Mouse (Mus musculus) midbrain, embryonic 14.5 days (tissue): ENCODE data around the gene Ncbp3. TPM values are rescaled to one million over a fixed set of nuclear protein-coding genes. Genes with fewer than 3 reads are reported as not detected.

Experiments
- ATAC-seq: fragments of 200-750 bp; cut with Nextera tagmentation; 2 replicates; pipeline ENCODE4 v1.8.0; 2017; ENCODE audit warnings: moderate number of reproducible peaks, moderate library complexity; ENCODE audit not compliant: low FRiP score, low TSS enrichment
- DNase-seq: peaks from one replicate; pipeline ENCODE4 v3.0.0-alpha.2; 2015
- H3K27ac ChIP-seq: fragments of 300-500 bp; sonication (generic); replicated peaks from 2 replicates; pipeline ENCODE4 v1.5.1; 2014; ENCODE audit warnings: mild to moderate bottlenecking, low read depth, low read length, moderate library complexity
- H3K27me3 ChIP-seq: fragments of 300-500 bp; sonication (generic); 2 replicates; pipeline ENCODE4 v1.6.1; 2014; ENCODE audit warnings: low read length, control low read depth, mixed read lengths; ENCODE audit not compliant: control insufficient read depth, insufficient read depth
- H3K36me3 ChIP-seq: fragments of 300-500 bp; sonication (generic); 2 replicates; pipeline ENCODE4 v1.6.1; 2014; ENCODE audit warnings: low read length, control low read depth; ENCODE audit not compliant: control insufficient read depth, insufficient read depth
- H3K4me1 ChIP-seq: fragments of 300-500 bp; sonication (generic); 2 replicates; pipeline ENCODE4 v1.6.1; 2014; ENCODE audit warnings: mild to moderate bottlenecking, antibody characterized with exemption, low read length, control low read depth; ENCODE audit not compliant: control insufficient read depth, insufficient read depth
- H3K4me2 ChIP-seq: fragments of 300-500 bp; sonication (generic); 2 replicates; pipeline ENCODE4 v1.6.1; 2014; ENCODE audit warnings: mild to moderate bottlenecking, low read length, moderate library complexity
- H3K4me3 ChIP-seq: fragments of 300-500 bp; sonication (generic); replicated peaks from 2 replicates; pipeline ENCODE4 v1.5.1; 2014; ENCODE audit warnings: low read depth, low read length
- H3K9ac ChIP-seq: fragments of 300-500 bp; sonication (generic); replicated peaks from 2 replicates; pipeline ENCODE4 v1.6.1; 2014; ENCODE audit warnings: mild to moderate bottlenecking, low read length, moderate library complexity
- H3K9me3 ChIP-seq: fragments of 300-500 bp; sonication (generic); 2 replicates; pipeline ENCODE4 v1.6.1; 2016; ENCODE audit warnings: low read length, control low read depth, mixed read lengths; ENCODE audit not compliant: control insufficient read depth
- WGBS: fragments of 180-500 bp; shearing (Covaris S2); extraction: QIAGEN DNeasy Blood & Tissue Kit; methylation state at CpG from one replicate; pipeline ENCODE4 v1.1.7; 2014; 5-methylcytosine and 5-hydroxymethylcytosine counted together
- polyA plus RNA-seq: library from polyadenylated mRNA; unstranded; fragments of >200 nt; fragmentation: Nextera tagmentation; extraction: Ambion mirVana; gene quantifications from 2 replicates; pipeline ENCODE4 v1.2.1, GENCODE M21; 2014

Gene Ncbp3
- polyA plus RNA-seq, 1 experiment from 2014 or later = 10.2 TPM

DNA sequence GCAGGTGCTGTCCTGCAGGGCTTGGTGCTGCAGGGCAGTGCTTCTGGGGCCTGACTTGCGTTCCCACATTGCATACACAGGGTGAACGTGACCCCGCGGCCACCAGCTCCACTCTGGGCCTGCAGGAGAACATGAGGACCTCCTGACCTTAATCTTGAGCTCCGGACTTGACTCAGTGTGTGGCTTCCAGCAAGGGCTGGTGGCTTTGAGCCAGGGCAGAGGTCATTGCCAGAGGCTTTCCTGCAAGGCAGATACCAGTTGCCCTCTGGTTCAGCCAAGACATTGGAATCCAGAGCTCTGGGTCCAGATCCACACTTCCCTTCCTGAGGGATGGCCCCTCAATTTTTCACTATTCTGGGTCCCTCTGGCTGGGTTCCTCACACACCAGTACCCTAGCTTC, 33.6 kb upstream of the Ncbp3 start:
- no peak overlapping the region for H3K27ac ChIP-seq
- H3K4me1 ChIP-seq = 0 out of 2 replicates have a peak, but pooled peaks cover 5% of the 10 kb centered on the region
- H3K36me3 ChIP-seq = no peaks in the 10 kb centered on the region
- no peaks in the 10 kb centered on the region for H3K9me3 ChIP-seq
- no peak overlapping the region for H3K9ac ChIP-seq
- DNase-seq (no peak), ATAC-seq (no peak)
- H3K27me3 ChIP-seq = no peaks in the 10 kb centered on the region
- 89% methylated on average over 5 of the region's 5 CpGs for WGBS
- no peak overlapping the region for H3K4me2 ChIP-seq
- H3K4me3 ChIP-seq = no peak overlapping the region

GRCm38 (mm10) chr11:73014831-73015344, 32.7 kb upstream of the Ncbp3 start:
- Histone ChIP-seq H3K27ac (no peak overlapping the region), H3K9me3 (no peaks in the 10 kb centered on the region), H3K9ac (no peak overlapping the region), H3K4me3 (no peak overlapping the region), H3K4me1 (0 out of 2 replicates have a peak, but pooled peaks cover 5% of the 10 kb centered on the region), H3K36me3 (no peaks in the 10 kb centered on the region), H3K27me3 (no peaks in the 10 kb centered on the region), H3K4me2 (no peak overlapping the region)
- WGBS = 87% methylated on average over 4 of the region's 4 CpGs
- ATAC-seq = no peak
- no peak for DNase-seq

DNA sequence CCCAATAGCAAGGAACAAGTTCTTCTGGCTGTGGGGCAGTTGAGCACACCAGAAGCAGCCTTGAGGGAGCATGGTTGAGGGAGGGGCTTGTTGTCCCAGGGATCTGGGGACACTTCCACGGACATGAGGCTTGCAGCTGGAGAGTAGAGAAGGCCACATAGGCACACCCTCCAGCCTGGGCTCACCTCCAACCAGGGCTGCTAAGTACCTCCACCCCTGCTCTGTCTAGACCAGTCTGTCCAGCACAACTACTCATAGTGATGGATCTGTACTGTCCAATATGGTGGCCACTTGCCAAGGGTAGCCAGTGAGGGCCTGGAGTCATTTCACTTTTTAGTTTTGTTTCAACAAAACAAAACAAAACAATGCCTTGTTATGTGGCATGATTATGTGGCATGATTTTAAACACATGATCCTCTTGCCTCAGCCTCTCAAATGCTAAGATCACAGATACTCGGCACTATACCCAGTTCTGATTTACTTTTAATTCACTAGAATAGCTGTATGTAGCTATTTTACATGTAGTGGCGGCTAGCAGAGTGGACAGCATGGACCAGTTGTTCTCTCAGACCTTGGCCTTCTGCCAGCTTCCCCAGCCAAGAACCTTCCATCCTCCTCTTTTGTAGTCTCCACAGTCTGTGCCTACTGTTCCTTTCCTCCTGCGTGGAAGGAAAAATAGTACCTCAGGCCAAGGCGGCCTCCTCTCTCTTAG, 32.0 kb upstream of the Ncbp3 start:
- DNase-seq = peak; percentile 18
- H3K27ac ChIP-seq = no peak overlapping the region
- H3K4me2 ChIP-seq = no peak overlapping the region
- H3K27me3 ChIP-seq = peaks cover 6% of the 10 kb centered on the region; the same call in 1 of the 2 replicates
- H3K9ac ChIP-seq = no peak overlapping the region
- no peak overlapping the region for H3K4me3 ChIP-seq
- H3K9me3 ChIP-seq = no peaks in the 10 kb centered on the region
- 0 out of 2 replicates have a peak, but pooled peaks cover 5% of the 10 kb centered on the region for H3K4me1 ChIP-seq
- no peaks in the 10 kb centered on the region for H3K36me3 ChIP-seq
- ATAC-seq = no peak
- 75% methylated on average over 5 of the region's 5 CpGs for WGBS

GRCm38 (mm10) chr11:73016103-73016420, 31.5 kb upstream of the Ncbp3 start:
- no peak overlapping the region for H3K27ac ChIP-seq
- peaks cover 6% of the 10 kb centered on the region; the same call in 1 of the 2 replicates for H3K27me3 ChIP-seq
- ATAC-seq = no peak
- WGBS = 76% methylated on average over 6 of the region's 6 CpGs
- H3K36me3 ChIP-seq = no peaks in the 10 kb centered on the region
- 0 out of 2 replicates have a peak, but pooled peaks cover 5% of the 10 kb centered on the region for H3K4me1 ChIP-seq
- no peak overlapping the region for H3K9ac ChIP-seq
- no peak for DNase-seq
- H3K4me2 ChIP-seq = no peak overlapping the region
- no peaks in the 10 kb centered on the region for H3K9me3 ChIP-seq
- no peak overlapping the region for H3K4me3 ChIP-seq

GRCm38 (mm10) chr11:73018471-73019146, 29.0 kb upstream of the Ncbp3 start, which contains the start of gene Camkk1:
Gene Camkk1 (plus strand): TSS chr11:73019008.
- DNase-seq (peak; percentile 96), ATAC-seq (peak; percentile 95)
- Histone ChIP-seq H3K27me3 (peaks cover 6% of the 10 kb centered on the region), H3K9ac (peak within 1 kb of the TSS; percentile 72), H3K36me3 (no peaks in the 10 kb centered on the region), H3K4me3 (peak within 1 kb of the TSS; percentile 75), H3K9me3 (no peaks in the 10 kb centered on the region), H3K4me1 (0 out of 2 replicates have a peak, but pooled peaks cover 5% of the 10 kb centered on the region), H3K4me2 (peak within 1 kb of the TSS; percentile 86), H3K27ac (peak within 1 kb of the TSS; percentile 71)
- WGBS = under 1% methylated on average over 57 of the region's 57 CpGs

DNA sequence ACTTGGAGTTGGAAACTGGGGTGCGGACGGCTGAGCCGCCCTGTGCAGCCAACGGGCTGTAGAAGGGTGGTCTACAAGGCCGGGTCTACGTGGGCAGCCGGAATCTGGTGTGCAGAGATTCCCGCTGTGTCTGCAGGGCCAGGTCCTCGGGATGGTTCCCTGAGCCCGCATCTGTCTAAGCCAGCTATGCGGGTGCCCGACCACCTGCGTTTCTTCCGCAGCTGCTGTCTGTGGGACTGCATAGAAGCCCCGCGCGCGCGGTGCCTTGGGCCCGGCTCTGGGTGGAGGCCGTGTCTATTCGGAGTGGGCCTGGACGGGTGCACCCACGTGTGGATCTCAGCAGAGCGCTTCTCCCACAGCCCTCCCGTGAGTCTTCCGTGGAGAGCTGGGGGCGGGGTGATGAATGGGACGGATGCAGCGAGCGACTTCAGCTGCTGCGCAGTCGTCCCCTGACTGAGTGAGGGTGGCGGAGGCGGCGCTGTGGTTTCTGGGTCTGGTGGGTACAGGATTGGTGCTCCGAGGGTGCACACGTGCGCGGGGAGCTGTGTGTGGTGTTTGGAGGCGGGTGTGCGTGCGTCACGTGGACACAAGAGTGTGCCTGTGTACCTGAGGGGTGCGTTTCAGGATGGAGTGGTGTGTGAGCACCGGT, 28.3 kb upstream of the Ncbp3 start:
- under 1% methylated on average over 46 of the region's 46 CpGs for WGBS
- Histone ChIP-seq H3K4me1 (0 out of 2 replicates have a peak, but pooled peaks cover 5% of the 10 kb centered on the region), H3K4me3 (peak overlapping the region; percentile 75), H3K36me3 (no peaks in the 10 kb centered on the region), H3K9me3 (no peaks in the 10 kb centered on the region), H3K4me2 (peak overlapping the region; percentile 86), H3K27me3 (peaks cover 6% of the 10 kb centered on the region), H3K27ac (peak overlapping the region; percentile 71), H3K9ac (peak overlapping the region; percentile 72)
- ATAC-seq (peak; percentile 70), DNase-seq (peak; percentile 78)

- Histone ChIP-seq H3K4me3 (no peak overlapping the region), H3K27me3 (peaks cover 6% of the 10 kb centered on the region), H3K9me3 (no peaks in the 10 kb centered on the region), H3K4me1 (0 out of 2 replicates have a peak, but pooled peaks cover 5% of the 10 kb centered on the region), H3K4me2 (no peak overlapping the region), H3K27ac (no peak overlapping the region), H3K9ac (no peak overlapping the region; the same call in 1 of the 2 replicates), H3K36me3 (0 out of 2 replicates have a peak, but pooled peaks cover 3% of the 10 kb centered on the region)
- 62% methylated on average over 7 of the region's 7 CpGs for WGBS
- ATAC-seq = no peak
- no peak for DNase-seq
Observed at GRCm38 (mm10) chr11:73020953-73021800, 26.4 kb upstream of the Ncbp3 start.

GRCm38 (mm10) chr11:73023099-73023498, 24.5 kb upstream of the Ncbp3 start:
- ATAC-seq = no peak
- 54% methylated on average over 9 of the region's 9 CpGs for WGBS

More at GRCm38 (mm10) chr11:73023099-73023498, 24.5 kb upstream of the Ncbp3 start:
- Histone ChIP-seq H3K4me1 (0 out of 2 replicates have a peak, but pooled peaks cover 3% of the 10 kb centered on the region), H3K9ac (no peak overlapping the region), H3K27ac (no peak overlapping the region), H3K36me3 (peaks cover 4% of the 10 kb centered on the region; the same call in 1 of the 2 replicates), H3K9me3 (no peaks in the 10 kb centered on the region), H3K4me3 (no peak overlapping the region), H3K27me3 (peaks cover 6% of the 10 kb centered on the region), H3K4me2 (no peak overlapping the region)
- no peak for DNase-seq
